Mouse (Mus musculus): Measurements from ENCODE around the gene Tgif2.
"Not testable (repeated sequence)": the region's sequence is repeated elsewhere in the genome, so short reads cannot be mapped to it uniquely, and the experiment has no call there.

The Tgif2 gene

GRCm38 (mm10) chr2:156839319-156840191 is at the start of gene Tgif2:
Gene Tgif2, plus strand, starts transcription at chr2:156840007.
- DNase-seq (ENCODE audit: low read depth, low spot score): peak; percentile 96

- DNase-seq (ENCODE audit: low read depth, low spot score): no peak
These were observed 41.3 kb upstream of the Tgif2 start for GRCm38 (mm10) chr2:156798516-156798915.

- DNase-seq (ENCODE audit: low read depth, low spot score): no peak
These were observed 38.8 kb upstream of the Tgif2 start for GRCm38 (mm10) chr2:156801045-156801444.

GRCm38 (mm10) chr2:156802116-156802515 is 37.7 kb upstream of the Tgif2 start:
- not testable (repeated sequence) for DNase-seq (ENCODE audit: low read depth, low spot score)

- no peak for DNase-seq (ENCODE audit: low read depth, low spot score)
These were observed 36.0 kb upstream of the Tgif2 start for GRCm38 (mm10) chr2:156803698-156804372.

- peak; percentile 50 for DNase-seq (ENCODE audit: low read depth, low spot score)
These were observed 35.2 kb upstream of the Tgif2 start for GRCm38 (mm10) chr2:156804589-156804988.

GRCm38 (mm10) chr2:156806886-156807285 is 32.9 kb upstream of the Tgif2 start:
- no peak for DNase-seq (ENCODE audit: low read depth, low spot score)

GRCm38 (mm10) chr2:156809579-156809978 is 30.2 kb upstream of the Tgif2 start:
- peak; percentile 89 for DNase-seq (ENCODE audit: low read depth, low spot score)

GRCm38 (mm10) chr2:156810716-156811115 is 29.1 kb upstream of the Tgif2 start:
- DNase-seq (ENCODE audit: low read depth, low spot score): no peak

- no peak for DNase-seq (ENCODE audit: low read depth, low spot score)
These were observed 28.3 kb upstream of the Tgif2 start for GRCm38 (mm10) chr2:156811556-156811955.

GRCm38 (mm10) chr2:156814344-156814801 is 25.4 kb upstream of the Tgif2 start:
- no peak for DNase-seq (ENCODE audit: low read depth, low spot score)

- DNase-seq (ENCODE audit: low read depth, low spot score): no peak
These were observed 24.9 kb upstream of the Tgif2 start for GRCm38 (mm10) chr2:156814893-156815292.

- no peak for DNase-seq (ENCODE audit: low read depth, low spot score)
These were observed 24.4 kb upstream of the Tgif2 start for GRCm38 (mm10) chr2:156815412-156815811.

- DNase-seq (ENCODE audit: low read depth, low spot score): no peak
These were observed 23.7 kb upstream of the Tgif2 start for GRCm38 (mm10) chr2:156816116-156816515.

GRCm38 (mm10) chr2:156825128-156825527 is 14.7 kb upstream of the Tgif2 start:
- DNase-seq (ENCODE audit: low read depth, low spot score): peak; percentile 63

- no peak for DNase-seq (ENCODE audit: low read depth, low spot score)
These were observed 5.5 kb upstream of the Tgif2 start for GRCm38 (mm10) chr2:156834336-156834735.

- DNase-seq (ENCODE audit: low read depth, low spot score): no peak
These were observed 968 bp upstream of the Tgif2 start for GRCm38 (mm10) chr2:156838839-156839238.

GRCm38 (mm10) chr2:156840301-156841027 is 657 bp downstream of the Tgif2 start:
- no peak for DNase-seq (ENCODE audit: low read depth, low spot score)

GRCm38 (mm10) chr2:156841028-156841840 is 1.4 kb downstream of the Tgif2 start:
- peak; percentile 48 for DNase-seq (ENCODE audit: low read depth, low spot score)

GRCm38 (mm10) chr2:156841841-156842706 is 2.3 kb downstream of the Tgif2 start:
- DNase-seq (ENCODE audit: low read depth, low spot score): peak; percentile 88

All from ES-CJ7 (cell line).